Mouse (Mus musculus) left cerebral cortex, adult 18-20 months (tissue): ENCODE results near the gene Crocc2. TPM values are rescaled to one million over a fixed set of nuclear protein-coding genes. Genes with fewer than 3 reads are reported as not detected.

Source experiments
- DNase-seq, 2 experiments: peaks; one replicate each; pipeline ENCODE4 v3.0.0; 2021 to 2022; ENCODE audit warnings: low spot score in 2 of 2, mixed read lengths in 1 of 2
- microRNA-seq, 2 experiments: library from miRNA; unstranded; fragments of <30 nt; microRNA quantifications; one replicate each; pipeline ENCODE4 v1.2.0; 2021
- total RNA-seq, 2 experiments: library from RNA; stranded (reverse); gene quantifications; 2 replicates each; pipeline ENCODE4 v1.2.3; 2021

Gene Crocc2
- total RNA-seq, 2 experiments from 2014 or later, result 0.07 to 0.16 TPM

- DNase-seq, result no peak
Observed at GRCm38 (mm10) chr1:93268246-93268645, 99.7 kb downstream of the Crocc2 start.

- DNase-seq, result no peak
Observed at GRCm38 (mm10) chr1:93270516-93271240, 102.2 kb downstream of the Crocc2 start.

- DNase-seq, result no peak
Observed at GRCm38 (mm10) chr1:93271751-93272150, 103.2 kb downstream of the Crocc2 start.

- no peak for DNase-seq
Observed at GRCm38 (mm10) chr1:93272409-93272821, 103.9 kb downstream of the Crocc2 start.

GRCm38 (mm10) chr1:93275561-93275960, 107.0 kb downstream of the Crocc2 start:
- DNase-seq, result no peak

- no peak for DNase-seq
Observed at GRCm38 (mm10) chr1:93277041-93277440, 108.5 kb downstream of the Crocc2 start.

Small RNA genes within 50 kb of the gene (microRNA-seq; reads per million reads assigned to microRNA genes)
- 0 reads per million in 2 experiments for gene Mir6901

Other genes with a start within 250 kb of the Crocc2 start
- 10 to 100 TPM; 40.1 to 40.7 TPM for gene Capn10, start 234.3 kb upstream of the Crocc2 start, total RNA-seq
- under 1 TPM in 1 of 2 experiments, not detected in 1; 0.33 TPM for gene Gpr35, start 217.9 kb upstream of the Crocc2 start, total RNA-seq
- not detected for gene Aqp12, start 162.4 kb upstream of the Crocc2 start, total RNA-seq
- gene Kif1a, start 66.8 kb upstream of the Crocc2 start, total RNA-seq, result 100 to 1,000 TPM; 735 to 776 TPM
- not detected for gene Agxt, start 33.5 kb upstream of the Crocc2 start, total RNA-seq
- not detected for gene 2310007B03Rik, start 7.8 kb upstream of the Crocc2 start, total RNA-seq
- gene Sned1, start 67.1 kb downstream of the Crocc2 start, total RNA-seq, result 1 to 10 TPM; 7.8 to 8.2 TPM
- gene Mterf4, start 137.2 kb downstream of the Crocc2 start, total RNA-seq, result 10 to 100 TPM; 18.0 to 19.3 TPM
- 10 to 100 TPM; 82.1 to 87.1 TPM for gene Ppp1r7, start 174.1 kb downstream of the Crocc2 start, total RNA-seq
- 1 to 10 TPM; 5.5 to 6.8 TPM for gene Pask, start 174.8 kb downstream of the Crocc2 start, total RNA-seq
- under 1 TPM; 0.07 to 0.51 TPM for gene Ano7, start 205.2 kb downstream of the Crocc2 start, total RNA-seq